Mouse (Mus musculus) liver, embryonic 14.5 days (tissue): Measurements from ENCODE around the gene Cers3.

Source experiments
- CTCF ChIP-seq: IDR thresholded peaks from 2 replicates; pipeline ENCODE4 v1.5.1; 2016; ENCODE audit warnings: antibody characterized with exemption, low read depth, control low read depth
- EP300 ChIP-seq: IDR thresholded peaks from 2 replicates; pipeline ENCODE4 v1.6.1; 2016; ENCODE audit warnings: antibody characterized with exemption, low read depth

GRCm38 (mm10) chr7:66831295-66831694, 88.0 kb downstream of the Cers3 start:
- TF ChIP-seq EP300 (no peak), CTCF (no peak)
